Mouse (Mus musculus) thymus, adult 2 months (tissue): ENCODE results near the gene Arhgef19. TPM values are rescaled to one million over a fixed set of nuclear protein-coding genes. Genes with fewer than 3 reads are reported as not detected.
A peak's percentile ranks its signal among the peaks of the same experiment; 100 is the strongest.

Source experiments
- DNase-seq: peaks from one replicate; pipeline ENCODE4 v3.0.0; 2021
- H3K27ac ChIP-seq: fragments of 200-500 bp; 2 replicates; pipeline ENCODE4 v1.5.1; 2012; ENCODE audit warnings: low read length, control low read depth; ENCODE audit not compliant: control insufficient read depth, insufficient read depth
- H3K27me3 ChIP-seq: fragments of 200-500 bp; 2 replicates; pipeline ENCODE4 v1.6.1; 2012; ENCODE audit warnings: mild to moderate bottlenecking, low read length, moderate library complexity, mixed read lengths; ENCODE audit not compliant: control insufficient read depth, insufficient read depth
- H3K36me3 ChIP-seq: fragments of 200-500 bp; 2 replicates; pipeline ENCODE4 v1.6.1; 2012; ENCODE audit warnings: mild to moderate bottlenecking, low read length, moderate library complexity; ENCODE audit not compliant: control insufficient read depth, insufficient read depth
- H3K4me1 ChIP-seq: fragments of 200-500 bp; replicated peaks from 2 replicates; pipeline ENCODE4 v1.6.1; 2012; ENCODE audit warnings: low read length; ENCODE audit not compliant: control insufficient read depth, insufficient read depth
- H3K4me3 ChIP-seq: fragments of 200-500 bp; 2 replicates; pipeline ENCODE4 v1.5.1; 2012; ENCODE audit warnings: mild to moderate bottlenecking, low read length, control low read depth, moderate library complexity; ENCODE audit not compliant: control insufficient read depth, insufficient read depth
- CTCF ChIP-seq: fragments of 200-500 bp; IDR thresholded peaks from 2 replicates; pipeline ENCODE4 v1.5.1; 2012; ENCODE audit warnings: mild to moderate bottlenecking, control low read depth, low read length, moderate library complexity, borderline replicate concordance; ENCODE audit not compliant: control insufficient read depth, poor library complexity, insufficient read depth; ENCODE audit errors: extremely low read depth
- POLR2A ChIP-seq: fragments of 200-500 bp; IDR thresholded peaks from 2 replicates; pipeline ENCODE4 v1.6.1; 2012; ENCODE audit warnings: mild to moderate bottlenecking, low read length, control low read depth, moderate library complexity; ENCODE audit not compliant: control insufficient read depth, poor library complexity, insufficient read depth; ENCODE audit errors: extremely low read depth
- WGBS: fragments of 180-500 bp; shearing (Covaris S2); methylation state at CpG from one replicate; pipeline ENCODE4 v1.1.7; 2018; 5-methylcytosine and 5-hydroxymethylcytosine counted together
- polyA plus RNA-seq: library from polyadenylated mRNA; depleted of rRNA; stranded (reverse); fragments of >200 nt; gene quantifications from 2 replicates; pipeline ENCODE4 v1.2.3, GENCODE M21; 2012

Gene Arhgef19
- polyA plus RNA-seq, 1 experiment: 2.8 TPM

DNA sequence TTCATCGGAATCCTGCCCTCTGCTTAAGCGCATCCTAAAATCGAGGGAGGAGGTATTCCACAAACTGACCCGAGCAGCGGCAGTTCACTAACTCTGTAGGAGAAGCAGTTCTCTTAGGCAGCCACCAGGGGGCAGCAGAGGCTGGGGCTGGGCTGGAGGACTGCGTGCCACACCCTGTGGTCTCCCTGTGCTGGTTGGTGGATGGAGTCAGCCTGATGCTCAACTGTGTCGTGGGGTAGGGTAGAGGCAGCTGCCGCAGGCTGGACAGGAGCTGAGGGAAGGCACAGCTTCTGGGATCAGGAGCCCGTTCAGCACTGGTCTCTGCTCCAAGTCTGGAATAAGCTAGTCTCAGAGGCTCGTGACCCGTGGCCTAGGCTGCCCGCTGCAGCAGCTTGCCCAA, 34.0 kb downstream of the Arhgef19 start:
- Histone ChIP-seq H3K27ac (no peak overlapping the region), H3K4me1 (0 out of 2 replicates have a peak, but pooled peaks cover 6% of the 10 kb centered on the region), H3K4me3 (peak overlapping the region; percentile 17), H3K27me3 (no peaks in the 10 kb centered on the region; the same call in 1 of the 2 replicates), H3K36me3 (no peaks in the 10 kb centered on the region)
- peak; percentile 74 for DNase-seq
- peak; percentile 98 for TF ChIP-seq CTCF
- TF ChIP-seq POLR2A: no peak
- 22% methylated on average over 12 of the region's 12 CpGs for WGBS

DNA sequence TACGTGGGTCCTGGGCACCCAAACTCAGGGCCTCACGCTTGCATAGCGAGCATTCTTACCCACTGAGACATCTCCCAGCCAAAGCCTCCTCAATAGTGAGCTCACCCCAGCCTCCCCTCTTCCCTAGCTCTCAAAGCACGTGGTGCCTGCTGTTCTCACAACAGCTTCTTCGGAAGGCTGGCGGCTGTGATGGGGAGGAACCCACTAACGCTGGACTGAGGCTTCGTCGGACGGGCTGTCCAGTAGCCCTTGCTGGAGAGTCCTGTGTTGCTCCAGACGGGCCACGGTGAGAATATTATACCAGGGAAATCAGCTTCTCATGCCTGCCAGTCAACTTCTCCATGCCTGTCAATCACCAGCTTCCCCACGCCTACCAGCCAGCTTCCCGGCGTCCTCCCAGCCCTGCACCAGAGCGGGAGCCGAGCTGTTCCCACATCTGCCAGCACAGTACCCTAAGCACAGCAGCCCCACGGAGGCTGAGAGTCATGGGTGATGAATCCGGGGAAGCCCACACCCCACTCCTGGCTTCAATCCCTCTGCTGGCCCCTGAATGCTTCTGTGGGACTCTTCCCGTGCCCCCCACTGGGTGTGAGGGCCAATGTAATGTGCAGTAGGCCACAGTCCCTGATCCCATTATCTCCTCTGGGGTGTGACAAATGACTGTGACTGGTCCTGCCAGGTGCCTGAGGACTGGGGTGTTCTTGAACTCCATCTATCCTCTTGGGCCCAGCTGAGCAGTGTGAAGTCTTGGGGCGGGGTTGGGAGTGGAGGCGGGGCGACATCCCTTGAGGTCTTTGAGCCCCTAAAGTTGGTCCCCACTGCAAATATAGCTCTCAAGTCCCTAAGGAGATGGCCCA, 35.4 kb downstream of the Arhgef19 start:
- 0 out of 2 replicates have a peak, but pooled peaks cover 6% of the 10 kb centered on the region for H3K4me1 ChIP-seq
- 87% methylated on average over 23 of the region's 23 CpGs for WGBS
- no peak overlapping the region for H3K27ac ChIP-seq
- no peaks in the 10 kb centered on the region for H3K36me3 ChIP-seq
- H3K4me3 ChIP-seq: no peak overlapping the region
- no peaks in the 10 kb centered on the region; the same call in 1 of the 2 replicates for H3K27me3 ChIP-seq
- TF ChIP-seq POLR2A (no peak), CTCF (no peak)
- DNase-seq: no peak

DNA sequence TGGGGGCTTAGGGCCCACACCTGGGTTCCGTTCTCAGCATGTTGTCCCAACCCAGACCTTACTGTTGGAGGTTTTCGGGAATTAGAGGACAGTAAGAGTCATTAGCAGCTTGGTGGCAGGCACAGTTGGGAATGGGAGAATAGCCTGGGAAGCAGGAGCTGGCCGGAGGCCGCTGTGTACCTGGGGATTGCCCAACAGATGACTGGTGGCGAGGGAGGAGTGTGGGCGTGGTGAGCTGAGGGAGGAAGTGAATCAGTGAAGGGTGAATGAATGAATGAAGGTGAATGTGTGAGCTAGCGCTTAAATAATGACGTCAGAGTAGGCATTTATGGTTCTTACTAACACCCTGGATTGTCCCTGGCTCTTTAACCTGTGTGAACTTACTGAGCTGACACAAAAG, 37.9 kb downstream of the Arhgef19 start:
- Histone ChIP-seq H3K4me3 (no peak overlapping the region), H3K27me3 (no peaks in the 10 kb centered on the region; the same call in 1 of the 2 replicates), H3K36me3 (no peaks in the 10 kb centered on the region), H3K4me1 (0 out of 2 replicates have a peak, but pooled peaks cover under 1% of the 10 kb centered on the region), H3K27ac (no peak overlapping the region)
- no peak for DNase-seq
- no peak for TF ChIP-seq CTCF
- TF ChIP-seq POLR2A: no peak
- WGBS: 88% methylated on average over 8 of the region's 8 CpGs

DNA sequence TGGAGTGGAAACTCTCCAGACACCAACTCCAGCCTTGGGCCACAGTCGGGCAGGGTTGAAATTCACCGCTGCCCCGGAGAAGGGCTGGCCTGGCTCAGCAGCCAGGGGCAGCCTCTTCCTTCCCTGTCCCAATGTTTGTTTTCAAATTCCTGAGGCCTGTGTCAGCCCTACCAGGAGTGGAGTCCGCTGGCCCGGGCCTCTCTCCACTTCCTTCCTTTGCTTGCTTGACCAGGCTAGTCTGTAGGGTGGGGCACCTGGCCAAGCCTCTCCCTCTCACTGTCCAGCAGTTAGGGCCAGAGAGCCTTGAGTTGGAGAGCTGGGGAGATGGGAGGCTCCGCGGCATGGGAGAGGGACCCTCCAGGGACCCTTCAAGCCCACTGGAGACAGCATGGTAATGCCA, 38.9 kb downstream of the Arhgef19 start:
- no peak overlapping the region for H3K27ac ChIP-seq
- no peaks in the 10 kb centered on the region for H3K27me3 ChIP-seq
- H3K4me1 ChIP-seq: no peaks in the 10 kb centered on the region
- TF ChIP-seq CTCF (no peak), POLR2A (no peak)
- WGBS: 81% methylated on average over 7 of the region's 7 CpGs
- H3K4me3 ChIP-seq: no peak overlapping the region
- H3K36me3 ChIP-seq: no peaks in the 10 kb centered on the region
- no peak for DNase-seq

DNA sequence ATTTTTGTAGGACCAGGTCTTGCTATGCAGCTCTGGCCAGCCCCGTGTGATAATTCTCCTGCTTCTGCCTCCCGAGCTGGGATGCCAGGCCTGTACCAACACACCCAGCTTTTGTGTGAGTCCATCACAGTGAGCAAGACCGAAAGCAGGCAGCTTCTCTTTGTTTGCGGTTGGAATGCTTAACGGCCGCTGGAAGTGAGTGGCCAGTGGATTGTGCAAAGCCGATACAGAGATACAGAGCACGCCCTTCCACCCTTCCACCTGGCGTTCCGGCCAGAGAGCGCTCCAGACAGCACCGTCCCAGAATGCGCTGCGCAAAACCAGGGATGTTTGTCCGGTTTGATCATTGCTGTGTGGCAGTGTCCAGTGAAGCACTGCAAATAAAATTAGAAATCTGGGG, 40.0 kb downstream of the Arhgef19 start:
- DNase-seq: no peak
- no peaks in the 10 kb centered on the region for H3K27me3 ChIP-seq
- H3K27ac ChIP-seq: no peak overlapping the region

DNA sequence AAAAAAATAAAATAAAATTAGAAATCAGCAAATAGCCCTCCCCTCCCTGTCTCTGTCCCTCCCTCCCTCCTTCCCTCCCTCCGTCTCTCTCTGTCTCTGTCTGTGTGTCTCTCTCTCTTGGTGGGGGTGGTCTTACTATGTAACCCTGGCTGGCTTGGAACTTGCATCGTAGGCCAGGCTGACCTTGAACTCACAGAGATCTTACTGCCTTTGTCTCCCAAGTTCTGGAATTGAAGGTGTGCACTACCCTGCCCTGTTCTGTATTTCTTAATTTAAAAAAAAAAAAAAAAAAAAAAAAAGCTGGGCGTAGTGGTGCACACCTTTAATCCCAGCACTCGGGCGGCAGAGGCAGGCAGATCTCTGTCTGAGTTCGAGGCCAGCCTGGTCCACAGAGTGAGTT, 40.5 kb downstream of the Arhgef19 start:
- no peak overlapping the region for H3K27ac ChIP-seq
- no peaks in the 10 kb centered on the region for H3K36me3 ChIP-seq
- no peaks in the 10 kb centered on the region for H3K4me1 ChIP-seq
- H3K4me3 ChIP-seq: no peak overlapping the region
- WGBS: 93% methylated on average over 6 of the region's 6 CpGs
- TF ChIP-seq CTCF (no peak), POLR2A (no peak)
- DNase-seq: no peak
- H3K27me3 ChIP-seq: no peaks in the 10 kb centered on the region

More for the DNA sequence above, 40.0 kb downstream of the Arhgef19 start:
- Histone ChIP-seq H3K4me3 (no peak overlapping the region), H3K4me1 (no peaks in the 10 kb centered on the region), H3K36me3 (no peaks in the 10 kb centered on the region)
- 93% methylated on average over 15 of the region's 15 CpGs for WGBS
- no peak for TF ChIP-seq CTCF
- TF ChIP-seq POLR2A: no peak

DNA sequence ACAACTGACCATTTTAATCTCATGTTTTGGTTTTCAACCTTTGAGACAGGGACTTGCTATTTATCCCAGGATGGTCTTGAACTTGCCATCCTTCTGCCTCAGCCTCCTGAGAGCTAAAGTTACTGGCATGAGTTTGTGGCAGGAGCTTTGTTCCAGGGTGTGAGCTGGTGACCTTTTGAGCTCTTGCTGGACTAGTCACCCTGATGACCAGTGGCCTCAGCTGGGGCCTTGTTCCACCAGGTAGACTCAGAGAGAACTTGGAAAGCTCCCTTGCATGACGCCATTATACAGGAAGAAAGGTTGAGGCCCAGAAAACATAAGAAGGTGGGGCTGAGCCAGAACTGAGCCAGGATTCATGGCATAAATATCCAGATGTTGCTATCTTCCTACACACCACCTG, 41.2 kb downstream of the Arhgef19 start:
- DNase-seq: no peak
- H3K4me3 ChIP-seq: no peak overlapping the region
- WGBS: 97% methylated on average over 1 of the region's 1 CpGs
- H3K27ac ChIP-seq: no peak overlapping the region
- H3K36me3 ChIP-seq: no peaks in the 10 kb centered on the region
- no peaks in the 10 kb centered on the region for H3K27me3 ChIP-seq
- TF ChIP-seq CTCF (no peak), POLR2A (no peak)
- H3K4me1 ChIP-seq: no peaks in the 10 kb centered on the region
